Mouse (Mus musculus) T-helper 1 cell (primary cell): ENCODE measurements at regions not wholly inside any gene's neighbourhood (a gene's known extent, or its start where the extent isn't known, plus 50 kb on each side); places are given as distances from the start of the nearest gene placed in this dataset.

Experiments used
- in situ Hi-C: fragments of 300-600 bp; cut with MboI, MseI; formaldehyde crosslinking; loops from one replicate; pipeline ENCODE4 v1.15.1; 2025; ENCODE audit warnings: high pct_unique_total_duplicates

GRCm38 (mm10) chr1:71837764-71838163, 184.8 kb upstream of the Fn1 start:
- in situ Hi-C loops, result no loop called here

DNA sequence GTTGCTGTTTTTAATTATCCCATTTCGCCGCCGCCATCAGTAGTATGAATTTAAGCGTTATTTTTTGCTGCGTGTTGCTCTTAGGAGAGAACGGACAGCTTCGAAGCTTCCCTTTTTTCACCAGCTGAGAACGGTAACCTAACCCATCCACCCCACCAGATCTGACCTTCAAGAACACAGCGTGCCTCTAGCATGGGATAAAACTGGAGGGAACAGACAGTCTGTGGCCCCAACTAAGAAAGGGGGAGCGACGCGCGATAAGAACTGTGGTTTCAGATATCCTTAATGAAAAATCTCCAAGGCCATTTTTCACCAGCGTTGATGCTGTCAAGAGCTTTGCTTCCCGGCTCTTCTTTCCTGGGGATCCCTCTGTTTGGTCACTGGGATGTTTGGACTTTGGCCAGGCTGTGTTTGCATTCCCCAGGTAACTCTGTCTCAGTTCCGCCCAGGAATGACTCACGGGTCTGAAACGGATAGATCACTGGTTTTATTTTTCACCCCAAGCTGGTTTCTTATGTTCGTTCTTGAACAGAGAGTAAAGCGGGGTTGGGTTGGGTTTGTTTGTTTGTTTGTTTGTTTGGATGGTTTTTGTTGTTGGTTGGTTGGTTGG, 184.1 kb upstream of the Fn1 start:
- in situ Hi-C loops, result no loop called here

DNA sequence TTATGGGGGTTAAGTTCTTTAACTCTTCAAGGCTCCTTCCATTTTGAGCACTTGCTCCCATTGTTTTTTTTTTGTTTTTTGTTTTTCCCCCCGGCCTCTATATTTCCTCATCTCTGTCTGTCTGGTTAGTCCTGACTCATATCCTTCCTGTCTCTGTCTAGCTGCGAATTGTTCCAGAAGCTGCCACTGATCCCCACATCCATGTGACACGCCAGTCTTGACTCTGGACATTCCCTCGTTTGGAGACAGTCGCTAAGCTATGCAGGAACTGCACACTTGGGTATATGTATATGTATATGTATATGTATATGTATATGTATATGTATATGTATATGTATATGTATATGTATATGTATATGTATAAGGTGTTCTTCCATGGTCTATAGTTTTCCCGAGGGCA, 177.4 kb upstream of the Fn1 start:
- in situ Hi-C loops, result no loop called here

GRCm38 (mm10) chr1:71824410-71824809, 171.4 kb upstream of the Fn1 start:
- in situ Hi-C loops, result no loop called here

- in situ Hi-C loops, result no loop called here
These were observed 169.1 kb upstream of the Fn1 start for GRCm38 (mm10) chr1:71822123-71822522.

DNA sequence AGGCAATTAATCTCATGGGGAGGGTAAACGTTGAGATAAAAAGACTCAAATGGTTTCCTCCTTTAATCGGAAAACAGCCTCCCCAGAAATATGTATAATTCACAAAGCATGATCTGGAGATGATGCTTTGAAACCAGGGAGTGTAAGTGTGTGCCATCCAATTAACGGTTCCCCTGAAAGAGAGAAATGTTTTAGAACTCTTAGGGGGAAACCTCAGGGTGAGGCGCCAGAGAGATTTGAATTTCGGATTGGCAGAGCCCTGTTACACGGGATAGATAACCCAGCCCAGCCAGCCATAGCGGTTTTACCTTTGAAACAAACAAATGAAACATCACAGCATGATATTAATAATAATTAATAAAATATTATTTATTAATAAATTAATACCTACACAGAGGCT, 168.1 kb upstream of the Fn1 start:
- in situ Hi-C loops, result no loop called here

GRCm38 (mm10) chr1:71816306-71816705, 163.3 kb upstream of the Fn1 start:
- in situ Hi-C loops, result no loop called here

DNA sequence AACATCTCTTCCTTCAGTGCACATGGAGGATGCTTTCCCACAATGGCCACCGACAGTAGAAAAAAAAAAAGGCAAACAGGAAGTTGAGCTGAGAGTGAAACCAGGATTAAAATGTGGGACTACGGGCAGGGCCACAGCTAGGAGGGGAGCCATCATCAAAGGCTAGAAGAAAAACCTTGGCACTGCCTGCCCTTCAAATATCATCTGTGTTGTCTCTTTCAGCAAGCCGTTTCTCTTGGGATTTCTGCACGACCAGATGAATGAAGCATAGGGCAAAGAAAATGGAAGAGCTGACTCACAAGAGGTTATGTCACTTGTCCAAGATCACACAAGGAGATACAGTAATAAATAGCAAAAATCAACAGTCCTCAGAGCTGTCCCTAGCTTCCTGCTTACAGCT, 161.1 kb upstream of the Fn1 start:
- in situ Hi-C loops, result no loop called here

- in situ Hi-C loops, result no loop called here
These were observed 159.2 kb upstream of the Fn1 start for GRCm38 (mm10) chr1:71812171-71812695.

DNA sequence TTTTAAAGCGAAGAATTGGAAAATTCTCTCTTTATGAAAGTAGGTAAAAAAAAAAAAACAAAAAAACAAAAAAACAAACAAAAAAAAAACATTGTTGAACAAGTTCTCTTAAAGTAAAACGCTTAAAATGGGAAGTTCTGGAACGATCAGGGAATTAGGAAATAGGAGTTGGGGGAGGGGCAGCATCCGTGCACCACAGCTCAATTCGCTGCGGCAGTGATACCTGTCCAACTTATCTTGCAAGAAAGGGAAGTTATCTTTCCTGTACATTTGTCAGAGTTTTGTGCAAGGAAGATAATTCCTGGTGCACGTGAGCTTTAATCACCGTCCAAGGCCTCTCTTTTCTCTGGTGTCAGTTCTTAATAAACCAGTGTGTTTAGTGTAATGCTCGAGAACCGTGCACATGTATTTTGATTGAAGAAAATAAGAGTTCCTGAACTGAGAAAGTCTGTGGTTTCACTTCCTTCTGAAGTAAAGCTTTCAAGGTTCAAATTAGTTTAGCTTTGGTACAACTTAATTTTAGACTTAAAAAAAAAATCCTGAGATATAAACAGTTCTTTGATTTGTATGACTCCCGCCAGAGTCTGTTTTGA, 158.3 kb upstream of the Fn1 start:
- in situ Hi-C loops, result no loop called here

DNA sequence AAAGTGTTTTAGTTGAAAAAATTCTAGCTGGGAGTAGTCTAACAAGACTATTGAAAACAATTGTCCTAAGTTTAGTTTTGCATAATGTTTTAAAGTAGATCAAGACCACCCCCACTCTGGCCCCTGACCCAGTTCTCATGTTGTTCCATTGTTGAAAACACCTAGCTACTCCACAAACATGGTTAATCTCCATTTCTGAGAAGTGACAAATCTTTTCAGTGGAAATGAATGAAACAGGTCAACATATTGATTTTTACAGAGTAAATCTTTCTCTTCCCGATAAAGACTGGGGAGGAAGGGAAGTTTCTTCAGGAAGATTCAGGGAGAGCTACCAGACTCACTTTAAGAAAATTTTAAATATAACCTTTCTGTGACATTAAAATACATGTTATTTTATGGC, 155.0 kb upstream of the Fn1 start:
- in situ Hi-C loops, result no loop called here

GRCm38 (mm10) chr1:71807586-71807985, 154.6 kb upstream of the Fn1 start:
- in situ Hi-C loops, result no loop called here

- in situ Hi-C loops, result no loop called here
These were observed 148.5 kb upstream of the Fn1 start for GRCm38 (mm10) chr1:71801283-71802066.

DNA sequence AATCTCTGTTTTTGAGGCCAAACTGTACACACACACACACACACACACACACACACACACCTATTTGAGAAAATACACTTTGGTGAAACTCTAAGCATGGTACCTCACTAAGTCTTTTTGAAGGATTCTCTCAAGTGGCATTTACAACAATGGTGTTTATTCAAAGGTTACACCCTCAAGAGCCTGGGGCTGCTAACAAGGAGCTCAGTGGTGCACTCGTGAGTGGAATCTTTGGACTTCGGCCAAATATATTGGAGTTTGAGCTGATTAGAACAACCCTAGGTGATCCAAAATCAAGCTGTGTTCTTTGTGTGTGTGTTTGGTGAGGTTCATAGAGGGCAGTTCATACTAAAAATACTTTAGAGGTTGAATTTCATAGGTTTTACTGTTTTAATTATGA, 147.6 kb upstream of the Fn1 start:
- in situ Hi-C loops, result no loop called here

DNA sequence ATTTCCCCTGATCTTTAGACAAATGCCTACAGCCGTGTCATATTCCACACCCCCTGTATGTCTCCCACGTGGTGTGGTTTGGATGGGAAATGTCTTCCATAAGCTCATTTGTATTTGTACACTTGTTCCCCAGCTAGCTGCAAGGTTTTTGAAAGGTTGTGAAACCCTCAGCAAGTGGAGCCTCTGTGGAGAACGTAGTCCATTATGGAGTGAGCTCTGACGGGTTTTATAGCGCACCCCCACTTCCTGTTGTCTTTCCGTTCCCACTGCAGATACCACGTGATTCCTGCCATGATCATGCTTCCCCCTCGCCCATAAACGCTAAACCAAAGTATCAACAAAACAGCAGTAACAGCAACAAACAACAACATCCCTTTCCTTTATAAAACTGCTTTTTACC, 145.6 kb upstream of the Fn1 start:
- in situ Hi-C loops, result no loop called here

DNA sequence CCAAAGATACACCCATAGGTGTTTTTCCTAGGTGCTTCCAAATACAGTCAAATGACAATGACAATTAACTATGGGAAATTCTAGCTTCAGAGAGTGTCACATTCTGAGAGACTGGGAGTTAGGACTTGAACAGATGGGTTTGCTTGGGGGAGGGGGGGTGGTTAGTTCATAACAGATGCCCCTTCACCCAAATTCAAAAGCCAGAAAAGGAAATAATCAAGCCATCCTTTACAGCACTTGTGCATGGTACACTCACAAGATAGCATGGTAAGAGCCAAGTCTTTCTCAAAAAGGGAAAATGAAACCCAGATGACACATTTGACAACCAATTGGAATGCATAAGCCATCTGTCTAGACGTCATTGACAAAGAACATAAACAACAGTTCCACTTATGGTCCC, 135.4 kb upstream of the Fn1 start:
- in situ Hi-C loops, result no loop called here

DNA sequence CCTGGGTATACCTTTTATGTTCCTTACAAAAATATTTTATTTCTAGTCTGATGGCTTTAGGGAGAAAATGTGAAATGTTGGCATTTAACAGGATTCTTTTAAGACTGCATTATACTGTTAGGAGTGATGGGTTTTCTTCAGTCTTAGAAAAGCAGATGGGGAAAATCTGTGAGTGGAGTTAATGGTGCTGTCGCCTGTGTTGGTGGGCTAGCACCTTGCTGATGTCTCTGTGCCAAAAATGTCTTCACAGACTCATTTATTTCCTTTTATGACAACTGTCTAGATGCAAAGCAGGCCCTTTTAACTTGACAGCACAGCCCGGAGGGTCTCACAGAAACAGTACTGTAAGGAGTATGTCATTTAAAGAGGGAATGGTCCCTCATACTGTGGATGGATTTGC, 131.9 kb upstream of the Fn1 start:
- in situ Hi-C loops, result no loop called here

- in situ Hi-C loops, result no loop called here
These were observed 125.3 kb upstream of the Fn1 start for GRCm38 (mm10) chr1:71778292-71778691.

DNA sequence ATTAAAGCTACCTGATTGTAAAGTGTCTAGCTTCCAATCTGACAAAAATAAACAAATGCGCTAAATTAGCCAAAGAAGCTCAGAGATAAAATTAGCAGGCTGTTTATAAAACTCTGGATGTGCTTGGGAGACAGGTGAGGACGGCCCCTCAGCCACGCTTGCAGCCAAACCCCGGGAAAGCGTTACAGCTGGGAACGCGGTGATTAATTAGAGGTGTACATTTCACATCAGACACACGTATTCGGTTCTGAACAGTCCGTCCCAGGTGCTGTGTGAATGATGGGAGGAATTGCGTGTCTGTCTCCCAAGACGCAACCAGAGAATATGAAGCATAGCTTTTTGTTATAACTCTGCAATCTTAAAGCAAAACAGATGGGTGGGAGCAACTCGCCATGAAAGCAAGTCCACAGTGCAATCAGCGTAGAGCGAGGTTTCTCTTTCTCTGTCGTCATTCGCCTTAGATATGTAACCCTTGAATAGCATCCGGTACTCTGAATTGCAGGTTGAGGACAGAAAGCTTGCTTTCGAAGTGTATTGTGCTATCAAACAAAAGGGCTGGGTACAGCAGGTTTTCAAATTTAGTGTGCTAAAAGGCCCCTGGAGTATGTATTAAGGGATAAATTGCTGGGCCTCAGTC, 123.0 kb upstream of the Fn1 start:
- in situ Hi-C loops, result no loop called here

- in situ Hi-C loops, result no loop called here
These were observed 119.5 kb upstream of the Fn1 start for GRCm38 (mm10) chr1:71772526-71772925.

DNA sequence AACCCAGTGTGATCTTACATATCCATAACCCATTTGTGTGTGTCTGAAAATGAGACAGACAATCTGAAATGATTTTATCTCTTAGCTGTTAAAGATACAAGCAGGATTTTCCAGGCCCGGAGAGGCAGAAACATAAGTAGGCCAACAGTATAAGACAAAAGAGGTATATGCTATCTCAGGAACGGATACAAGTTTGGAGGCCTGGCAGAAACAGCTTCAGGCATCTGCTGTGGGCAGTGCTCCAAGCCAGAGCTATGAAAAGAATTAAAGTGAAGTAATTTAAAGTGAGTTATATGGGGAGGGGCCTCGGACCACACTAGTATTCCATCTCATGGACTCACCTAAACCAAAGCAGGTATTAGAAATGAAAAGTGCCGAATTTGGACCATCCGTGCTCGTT, 118.8 kb upstream of the Fn1 start:
- in situ Hi-C loops, result no loop called here

DNA sequence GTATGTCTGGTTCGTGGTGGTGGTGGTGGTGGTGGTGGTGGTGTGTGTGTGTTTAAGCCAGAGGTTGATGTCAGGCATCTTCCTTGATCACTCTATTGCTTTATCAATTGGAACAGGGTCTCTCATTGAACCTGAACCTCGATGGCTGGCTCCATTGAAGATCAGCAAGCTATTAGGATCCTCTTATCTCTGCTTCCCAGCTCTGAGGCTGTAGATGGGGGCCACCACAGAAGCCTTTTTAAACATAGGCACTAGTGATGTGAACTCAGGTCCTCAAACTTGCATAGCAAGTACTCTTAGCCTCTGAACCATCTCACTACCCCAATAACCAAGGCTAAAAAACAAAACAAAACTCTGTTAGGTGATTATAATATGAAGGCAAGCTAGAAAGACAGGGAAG, 116.6 kb upstream of the Fn1 start:
- in situ Hi-C loops, result no loop called here

DNA sequence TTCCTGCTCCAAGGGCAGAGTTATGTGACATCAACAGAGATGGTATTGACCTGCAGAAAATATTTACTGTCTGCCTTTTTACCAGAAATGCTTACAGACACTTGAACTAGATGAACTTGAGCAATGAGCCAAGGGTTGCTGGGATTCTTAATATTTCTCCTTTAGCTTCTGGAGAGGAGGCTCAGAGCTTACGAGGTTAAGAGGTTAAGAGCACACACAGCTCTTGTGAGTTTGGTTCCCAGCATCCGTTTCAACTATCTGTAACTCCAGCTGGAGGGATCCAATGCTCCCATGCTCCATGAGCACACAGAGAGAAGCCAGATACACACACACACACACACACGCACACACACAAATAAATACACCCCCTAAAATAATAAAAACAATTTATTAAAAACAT, 114.7 kb upstream of the Fn1 start:
- in situ Hi-C loops, result no loop called here
